Mouse (Mus musculus) small intestine, adult 2 months (tissue): ENCODE results near the gene Hoxb8. TPM values are rescaled to one million over a fixed set of nuclear protein-coding genes. Genes with fewer than 3 reads are reported as not detected.

Experiments
- H3K27ac ChIP-seq: fragments of 200-500 bp; 2 replicates; pipeline ENCODE4 v1.5.1; 2012; ENCODE audit warnings: low read depth, low read length, control low read depth, inconsistent platforms; ENCODE audit not compliant: insufficient read depth
- H3K27me3 ChIP-seq: fragments of 200-500 bp; 2 replicates; pipeline ENCODE4 v1.6.1; 2012; ENCODE audit warnings: mild to moderate bottlenecking, moderate library complexity, low read length, inconsistent platforms; ENCODE audit not compliant: control insufficient read depth, insufficient read depth
- H3K36me3 ChIP-seq: fragments of 200-500 bp; 2 replicates; pipeline ENCODE4 v1.6.1; 2012; ENCODE audit warnings: mild to moderate bottlenecking, low read length, control low read depth, inconsistent platforms; ENCODE audit not compliant: control insufficient read depth, insufficient read depth
- H3K4me1 ChIP-seq: fragments of 200-500 bp; 2 replicates; pipeline ENCODE4 v1.6.1; 2012; ENCODE audit warnings: low read length, inconsistent platforms, mixed read lengths; ENCODE audit not compliant: control insufficient read depth, insufficient read depth, insufficient read length
- H3K4me3 ChIP-seq: fragments of 200-500 bp; 2 replicates; pipeline ENCODE4 v1.5.1; 2012; ENCODE audit warnings: low read depth, mild to moderate bottlenecking, control low read depth, inconsistent platforms, low read length, moderate library complexity
- CTCF ChIP-seq: fragments of 200-500 bp; IDR thresholded peaks from 2 replicates; pipeline ENCODE4 v1.5.1; 2012; ENCODE audit warnings: low read depth, mild to moderate bottlenecking, control low read depth, inconsistent platforms, low read length, moderate library complexity, mixed read lengths; ENCODE audit not compliant: insufficient replicate concordance, insufficient read length; ENCODE audit errors: extremely low read depth
- POLR2A ChIP-seq: fragments of 200-500 bp; IDR thresholded peaks from 2 replicates; pipeline ENCODE4 v1.6.1; 2012; ENCODE audit warnings: low read depth, mild to moderate bottlenecking, control low read depth, inconsistent platforms, low read length, moderate library complexity
- WGBS: fragments of 180-500 bp; shearing (Covaris S2); methylation state at CpG from one replicate; pipeline ENCODE4 v1.1.7; 2018; 5-methylcytosine and 5-hydroxymethylcytosine counted together
- polyA plus RNA-seq: library from polyadenylated mRNA; depleted of rRNA; stranded (reverse); fragments of >200 nt; gene quantifications from 2 replicates; pipeline ENCODE4 v1.2.3, GENCODE M21; 2012; rRNA removed

The Hoxb8 gene
- 0.38 and 5.3 TPM in 2 replicates for polyA plus RNA-seq

GRCm38 (mm10) chr11:96281855-96282570 is at the start of gene Hoxb8:
TSS of gene Hoxb8 (plus strand) at chr11:96281905.
- WGBS = 7% methylated on average over 27 of the region's 27 CpGs
- H3K4me3 ChIP-seq = peak within 1 kb of the TSS; percentile 24; the same call in 1 of the 2 replicates
- peaks cover 2% of the 10 kb centered on the region; the same call in 1 of the 2 replicates for H3K4me1 ChIP-seq
- peaks cover 92% of the 10 kb centered on the region for H3K27me3 ChIP-seq
- no peak within 1 kb of the TSS for H3K27ac ChIP-seq
- TF ChIP-seq POLR2A (no peak), CTCF (no peak)
- H3K36me3 ChIP-seq = no peaks in the 10 kb centered on the region

DNA sequence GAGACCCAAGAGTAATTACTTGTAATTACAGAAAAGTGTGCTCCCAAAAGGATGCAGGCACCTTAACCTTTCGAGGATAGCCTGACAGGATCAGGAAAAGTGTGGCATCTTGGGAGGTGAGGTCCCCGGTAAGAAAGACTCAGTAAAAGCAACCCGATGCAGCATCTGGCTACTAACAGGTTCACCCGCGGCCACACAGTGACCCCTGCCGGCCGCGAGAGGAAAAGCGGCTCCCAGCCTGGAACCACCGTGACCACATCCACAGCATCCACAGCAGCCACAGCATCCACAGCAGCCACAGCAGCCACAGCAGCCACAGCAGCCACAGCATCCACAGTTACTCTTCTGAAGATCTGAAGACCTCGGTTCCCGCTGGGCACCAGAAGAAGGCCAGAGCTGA is 46.8 kb upstream of the Hoxb8 start:
- Histone ChIP-seq H3K27me3 (peaks cover 7% of the 10 kb centered on the region; the same call in 1 of the 2 replicates), H3K4me1 (no peaks in the 10 kb centered on the region), H3K27ac (no peak overlapping the region), H3K36me3 (no peaks in the 10 kb centered on the region), H3K4me3 (no peak overlapping the region)
- TF ChIP-seq POLR2A = no peak
- TF ChIP-seq CTCF = peak; percentile 81
- 2% methylated on average over 12 of the region's 12 CpGs for WGBS

DNA sequence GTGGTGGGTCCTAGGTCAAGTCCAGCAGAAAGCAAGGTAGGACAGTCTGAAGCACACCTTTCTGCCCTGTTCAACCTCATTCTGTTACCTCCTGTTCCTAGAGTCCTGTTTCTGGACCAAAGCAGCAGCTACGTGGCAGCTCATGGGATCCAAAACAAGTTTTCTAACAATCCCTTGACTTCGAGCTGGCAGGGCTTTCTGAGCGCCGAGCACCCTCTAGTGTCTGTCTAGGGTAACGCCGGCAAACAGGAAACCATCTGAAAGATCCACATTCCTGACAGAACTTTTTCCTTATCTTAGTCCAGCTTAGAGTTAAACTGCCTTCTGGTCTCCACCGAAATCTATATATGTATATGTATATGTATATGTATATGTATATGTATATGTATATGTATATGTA is 41.5 kb upstream of the Hoxb8 start:
- WGBS = 1% methylated on average over 7 of the region's 7 CpGs
- TF ChIP-seq CTCF = peak; percentile 72; the same call in 1 of the 2 replicates
- no peak for TF ChIP-seq POLR2A
- Histone ChIP-seq H3K36me3 (no peaks in the 10 kb centered on the region), H3K4me3 (no peak overlapping the region), H3K27me3 (0 out of 2 replicates have a peak, but pooled peaks cover 7% of the 10 kb centered on the region), H3K4me1 (no peaks in the 10 kb centered on the region), H3K27ac (no peak overlapping the region)

DNA sequence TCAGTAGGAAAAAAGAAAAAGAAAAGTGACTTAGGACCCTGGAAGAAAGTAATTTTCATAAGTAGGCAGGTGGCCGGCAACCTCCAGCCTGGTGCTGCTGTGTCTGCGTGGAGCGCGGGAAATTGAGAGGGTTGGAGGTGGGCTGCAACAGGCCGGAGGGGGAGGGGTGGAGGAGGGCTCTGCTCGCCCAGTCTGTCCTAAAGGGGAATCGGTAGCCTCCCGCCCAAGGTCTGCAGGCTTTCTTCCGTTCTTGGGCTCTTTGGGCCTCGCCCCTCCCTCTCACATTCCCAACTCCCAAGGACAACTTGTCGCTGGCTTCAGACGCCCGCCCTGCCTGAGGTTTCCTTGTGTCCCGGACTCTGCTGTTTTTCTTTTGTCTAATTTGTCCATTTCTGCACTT is 30.8 kb upstream of the Hoxb8 start:
- peaks cover 55% of the 10 kb centered on the region for H3K27me3 ChIP-seq
- H3K4me3 ChIP-seq = no peak overlapping the region; the same call in 1 of the 2 replicates

GRCm38 (mm10) chr11:96251480-96252031 is 30.1 kb upstream of the Hoxb8 start:
- no peak overlapping the region for H3K27ac ChIP-seq
- H3K4me3 ChIP-seq = peak overlapping the region; percentile 16; the same call in 1 of the 2 replicates
- H3K4me1 ChIP-seq = no peaks in the 10 kb centered on the region
- H3K36me3 ChIP-seq = no peaks in the 10 kb centered on the region
- H3K27me3 ChIP-seq = peaks cover 62% of the 10 kb centered on the region
- WGBS = 4% methylated on average over 46 of the region's 46 CpGs
- TF ChIP-seq CTCF = no peak
- no peak for TF ChIP-seq POLR2A

More for the DNA sequence above, 30.8 kb upstream of the Hoxb8 start:
- TF ChIP-seq CTCF = no peak
- no peak for TF ChIP-seq POLR2A
- H3K36me3 ChIP-seq = no peaks in the 10 kb centered on the region
- whole genome bisulfite sequencing = 5% methylated on average over 14 of the region's 14 CpGs
- H3K4me1 ChIP-seq = no peaks in the 10 kb centered on the region
- no peak overlapping the region for H3K27ac ChIP-seq

- peaks cover 72% of the 10 kb centered on the region for H3K27me3 ChIP-seq
- 14% methylated on average over 12 of the region's 12 CpGs for WGBS
- H3K4me3 ChIP-seq = no peak overlapping the region
These were observed 29.1 kb upstream of the Hoxb8 start for GRCm38 (mm10) chr11:96252541-96253120.

GRCm38 (mm10) chr11:96254221-96254620 is 27.5 kb upstream of the Hoxb8 start:
- no peaks in the 10 kb centered on the region for H3K4me1 ChIP-seq
- H3K27ac ChIP-seq = no peak overlapping the region
- H3K36me3 ChIP-seq = no peaks in the 10 kb centered on the region
- 6% methylated on average over 11 of the region's 11 CpGs for WGBS
- H3K27me3 ChIP-seq = peaks cover 84% of the 10 kb centered on the region
- no peak overlapping the region for H3K4me3 ChIP-seq
- TF ChIP-seq CTCF (no peak), POLR2A (no peak)

More at GRCm38 (mm10) chr11:96252541-96253120, 29.1 kb upstream of the Hoxb8 start:
- H3K4me1 ChIP-seq = no peaks in the 10 kb centered on the region
- H3K27ac ChIP-seq = no peak overlapping the region
- no peaks in the 10 kb centered on the region for H3K36me3 ChIP-seq
- no peak for TF ChIP-seq POLR2A
- TF ChIP-seq CTCF = no peak
